Mouse (Mus musculus) cerebellum, adult 2 months (tissue): ENCODE measurements around the gene Ksr2. TPM values are rescaled to one million over a fixed set of nuclear protein-coding genes. Genes with fewer than 3 reads are reported as not detected.

Experiments
- DNase-seq, 2 experiments: peaks; one replicate each; pipeline ENCODE4 v3.0.0; 2021
- H3K27ac ChIP-seq: fragments of 200-500 bp; 2 replicates; pipeline ENCODE4 v1.5.1; 2012; ENCODE audit warnings: low read length, control low read depth, inconsistent platforms; ENCODE audit not compliant: insufficient read depth
- H3K27me3 ChIP-seq: fragments of 200-500 bp; 2 replicates; pipeline ENCODE4 v1.6.1; 2012; ENCODE audit warnings: inconsistent platforms, mild to moderate bottlenecking, low read length, moderate library complexity; ENCODE audit not compliant: control insufficient read depth, insufficient read depth
- H3K4me1 ChIP-seq: fragments of 200-500 bp; 2 replicates; pipeline ENCODE4 v1.6.1; 2011; ENCODE audit warnings: low read length; ENCODE audit not compliant: control insufficient read depth, insufficient read depth
- H3K4me3 ChIP-seq: fragments of 200-500 bp; replicated peaks from 2 replicates; pipeline ENCODE3; 2011; ENCODE audit warnings: mild to moderate bottlenecking, low read depth, low read length, control low read depth; ENCODE audit not compliant: insufficient read depth
- CTCF ChIP-seq: fragments of 200-500 bp; IDR thresholded peaks from 2 replicates; pipeline ENCODE4 v1.5.1; 2011; ENCODE audit warnings: low read depth, mild to moderate bottlenecking, control low read depth, low read length, moderate library complexity, borderline replicate concordance; ENCODE audit not compliant: insufficient read depth
- POLR2A ChIP-seq: fragments of 200-500 bp; IDR thresholded peaks from 2 replicates; pipeline ENCODE4 v1.6.1; 2011; ENCODE audit warnings: low read length, control low read depth, borderline replicate concordance; ENCODE audit not compliant: insufficient read depth
- WGBS: fragments of 180-500 bp; shearing (Covaris S2); methylation state at CpG from one replicate; pipeline ENCODE4 v1.1.7; 2018; 5-methylcytosine and 5-hydroxymethylcytosine counted together
- polyA plus RNA-seq: library from polyadenylated mRNA; depleted of rRNA; stranded (reverse); fragments of >200 nt; gene quantifications from 2 replicates; pipeline ENCODE4 v1.2.3, GENCODE M21; 2012

The Ksr2 gene
- polyA plus RNA-seq, 1 experiment: 12.1 TPM

DNA sequence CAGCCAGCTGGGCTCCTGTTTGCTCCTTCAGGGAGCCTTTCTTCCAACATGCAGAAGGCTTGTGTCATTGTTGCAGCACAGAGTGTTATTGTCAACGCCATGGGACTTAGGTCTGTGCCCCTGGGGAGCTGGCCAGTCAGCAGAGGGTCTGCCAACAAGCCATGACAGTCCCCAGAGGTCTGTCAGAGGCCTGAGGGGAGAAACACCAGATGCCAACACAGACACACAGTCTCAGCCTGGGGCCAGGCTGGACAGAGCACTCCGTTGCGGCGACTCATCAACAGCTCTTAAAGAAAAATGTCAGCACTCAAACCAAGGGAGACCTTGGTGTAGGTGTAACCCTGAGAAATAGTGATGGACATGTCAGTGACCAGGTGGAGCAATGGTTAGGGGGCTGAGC is 255.5 kb downstream of the Ksr2 start:
- H3K4me1 ChIP-seq: peaks cover 17% of the 10 kb centered on the region
- 48% methylated on average over 4 of the region's 4 CpGs for WGBS
- no peaks in the 10 kb centered on the region for H3K27me3 ChIP-seq
- H3K27ac ChIP-seq: no peak overlapping the region
- TF ChIP-seq CTCF (no peak), POLR2A (no peak)
- no peak for DNase-seq
- H3K4me3 ChIP-seq: no peak overlapping the region

DNA sequence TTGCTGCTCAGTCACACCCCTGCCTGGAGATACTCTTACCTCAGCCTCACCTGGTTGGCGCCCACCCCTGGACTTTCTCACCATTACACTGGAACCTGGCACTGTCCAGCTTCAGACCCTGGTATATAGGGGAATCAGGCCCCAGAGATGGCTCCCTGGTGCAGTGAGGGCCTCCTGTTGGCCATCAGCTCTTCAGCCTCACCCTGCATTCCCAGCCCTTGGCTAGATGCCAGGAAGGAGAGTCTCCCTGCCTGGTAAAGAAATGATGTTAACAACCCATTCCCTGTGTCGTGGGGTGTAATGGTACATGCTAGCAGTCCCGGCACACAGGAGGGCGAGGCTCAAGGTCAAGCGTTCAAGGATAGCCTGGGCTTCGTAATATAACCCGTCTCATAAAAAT is 256.0 kb downstream of the Ksr2 start:
- Histone ChIP-seq H3K4me3 (no peak overlapping the region), H3K27me3 (no peaks in the 10 kb centered on the region), H3K4me1 (peaks cover 17% of the 10 kb centered on the region), H3K27ac (no peak overlapping the region)
- TF ChIP-seq CTCF: no peak
- TF ChIP-seq POLR2A: no peak
- WGBS: 79% methylated on average over 7 of the region's 7 CpGs
- no peak for DNase-seq

DNA sequence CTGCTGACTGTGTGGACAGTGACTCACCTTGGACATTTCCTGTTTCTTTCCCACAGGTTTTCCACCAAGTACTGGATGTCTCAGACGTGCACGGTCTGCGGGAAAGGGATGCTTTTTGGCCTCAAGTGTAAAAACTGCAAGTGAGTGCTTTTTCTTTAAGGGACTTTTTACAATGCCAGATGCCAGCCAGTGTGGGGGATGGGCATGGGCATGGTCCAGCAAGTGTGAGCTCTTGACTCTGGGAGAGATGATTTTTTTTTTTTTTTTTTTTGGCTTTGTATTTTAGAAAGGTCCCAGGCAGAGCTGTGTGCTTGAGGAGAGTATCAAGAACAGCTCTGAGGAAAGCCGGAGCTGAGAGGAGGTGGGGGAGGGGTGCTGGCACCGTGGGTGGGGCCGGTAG is 257.6 kb downstream of the Ksr2 start:
- Histone ChIP-seq H3K27ac (no peak overlapping the region), H3K4me3 (no peak overlapping the region), H3K4me1 (peaks cover 17% of the 10 kb centered on the region), H3K27me3 (no peaks in the 10 kb centered on the region)
- TF ChIP-seq CTCF: no peak
- no peak for TF ChIP-seq POLR2A
- no peak for DNase-seq
- 44% methylated on average over 6 of the region's 6 CpGs for WGBS

DNA sequence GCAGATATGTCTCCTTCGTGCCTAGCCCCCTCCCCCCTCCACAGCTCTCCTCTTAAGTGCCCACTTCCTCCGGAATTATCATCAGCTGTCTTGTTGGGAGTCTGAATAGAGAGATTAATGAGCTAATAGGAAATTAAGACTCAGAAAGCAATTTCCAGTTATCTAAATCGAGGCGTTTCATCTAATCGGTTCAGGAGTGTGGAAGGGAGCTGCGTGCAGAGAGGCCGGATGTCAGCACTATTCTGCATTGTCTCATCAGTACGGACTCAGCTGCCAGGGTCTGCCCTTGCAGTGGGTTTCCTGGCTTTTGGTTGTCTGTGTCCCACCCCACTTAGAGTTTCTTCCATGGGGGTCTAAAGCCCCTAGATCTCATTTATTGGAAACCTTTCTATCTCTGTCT is 262.0 kb downstream of the Ksr2 start:
- H3K4me1 ChIP-seq: no peaks in the 10 kb centered on the region
- no peak overlapping the region for H3K27ac ChIP-seq
- no peaks in the 10 kb centered on the region for H3K27me3 ChIP-seq
- no peak overlapping the region for H3K4me3 ChIP-seq
- TF ChIP-seq POLR2A (no peak), CTCF (no peak)
- no peak for DNase-seq
- WGBS: 89% methylated on average over 8 of the region's 8 CpGs

DNA sequence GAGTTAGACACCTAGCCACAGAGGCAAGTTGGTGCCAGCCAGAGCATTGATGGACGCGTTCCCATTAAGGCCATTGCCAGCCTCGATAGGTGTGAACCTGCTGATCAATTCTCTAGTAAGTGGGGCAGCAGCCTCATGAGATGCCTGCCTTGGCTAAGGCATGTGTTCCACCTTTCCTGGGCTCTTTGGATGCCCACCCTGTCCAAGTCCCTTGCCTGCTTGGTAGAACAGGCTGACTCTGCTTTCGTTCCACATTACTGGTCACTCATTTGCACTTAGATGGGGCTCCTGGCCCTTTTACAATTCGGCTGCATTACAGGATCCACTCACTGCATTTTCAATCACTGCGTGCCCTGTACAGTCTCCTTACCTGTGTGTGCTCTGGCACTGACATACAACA is 263.4 kb downstream of the Ksr2 start:
- TF ChIP-seq POLR2A (no peak), CTCF (no peak)
- H3K4me1 ChIP-seq: no peaks in the 10 kb centered on the region
- H3K27me3 ChIP-seq: no peaks in the 10 kb centered on the region
- H3K27ac ChIP-seq: no peak overlapping the region
- no peak overlapping the region for H3K4me3 ChIP-seq
- DNase-seq: no peak
- 90% methylated on average over 6 of the region's 6 CpGs for WGBS

DNA sequence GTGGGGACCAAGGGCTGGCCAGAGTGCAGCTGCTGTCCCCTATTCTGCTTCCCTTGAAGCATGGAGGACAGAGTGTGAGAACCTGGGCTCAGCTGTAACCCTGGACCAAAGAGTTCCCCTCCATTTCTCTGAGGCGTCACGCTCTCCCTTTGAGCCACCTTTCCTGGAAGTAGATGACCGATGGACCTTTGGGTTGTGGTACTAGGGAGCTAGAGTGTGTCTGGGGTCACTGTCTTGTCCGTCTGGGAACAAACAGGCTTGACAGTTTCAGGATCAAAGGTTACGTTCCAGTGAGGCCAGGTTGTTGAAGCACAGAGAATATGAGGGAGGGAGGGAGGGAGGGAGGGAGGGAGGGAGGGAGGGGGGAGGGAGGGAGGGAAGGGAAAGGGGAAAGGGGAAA is 264.6 kb downstream of the Ksr2 start:
- Histone ChIP-seq H3K4me3 (no peak overlapping the region), H3K4me1 (no peaks in the 10 kb centered on the region), H3K27ac (no peak overlapping the region), H3K27me3 (no peaks in the 10 kb centered on the region)
- TF ChIP-seq POLR2A: no peak
- no peak for TF ChIP-seq CTCF
- WGBS: 77% methylated on average over 5 of the region's 5 CpGs
- no peak for DNase-seq

DNA sequence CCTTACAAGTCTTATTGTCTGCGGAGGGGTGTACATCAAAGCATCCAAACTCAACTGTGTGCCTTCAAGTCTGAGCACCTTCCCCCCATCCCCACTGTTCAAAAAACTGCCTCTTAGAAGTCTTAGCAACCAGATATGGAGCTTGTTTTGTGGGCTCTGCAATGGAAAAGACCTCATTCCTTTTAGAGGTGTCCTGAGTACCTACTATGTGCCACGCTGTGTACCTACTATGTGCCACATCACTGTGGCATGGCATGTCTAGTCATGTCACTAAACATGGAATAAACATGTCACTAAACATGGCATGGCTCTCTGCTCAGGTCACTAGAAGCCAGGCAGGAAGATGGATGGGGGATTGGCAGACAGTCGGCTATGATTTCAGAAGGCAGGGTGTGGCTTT is 268.4 kb downstream of the Ksr2 start:
- Histone ChIP-seq H3K4me3 (no peak overlapping the region), H3K27ac (no peak overlapping the region), H3K4me1 (no peaks in the 10 kb centered on the region), H3K27me3 (no peaks in the 10 kb centered on the region)
- DNase-seq: no peak
- TF ChIP-seq POLR2A (no peak), CTCF (no peak)
- 94% methylated on average over 3 of the region's 3 CpGs for WGBS

DNA sequence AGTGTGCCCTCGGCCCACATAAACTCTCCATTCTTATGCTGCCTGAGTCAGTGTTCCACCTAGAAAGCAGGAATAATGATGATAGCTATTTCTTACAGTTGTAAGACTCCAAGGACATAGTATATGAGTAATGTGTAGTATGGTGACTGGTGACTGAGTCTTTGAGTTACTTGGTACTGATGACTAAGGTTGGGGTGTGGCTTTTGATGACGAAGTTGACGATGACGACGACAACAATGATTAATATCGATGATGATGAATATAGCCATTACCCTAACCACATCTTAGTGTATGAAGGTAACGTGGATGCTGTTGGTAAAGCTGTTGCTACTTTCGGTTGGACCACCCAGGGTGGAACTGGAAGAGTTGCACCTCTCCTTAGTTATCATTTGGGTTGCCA is 270.7 kb downstream of the Ksr2 start:
- DNase-seq: no peak
- Histone ChIP-seq H3K4me3 (no peak overlapping the region), H3K4me1 (no peaks in the 10 kb centered on the region), H3K27me3 (no peaks in the 10 kb centered on the region), H3K27ac (no peak overlapping the region)
- 95% methylated on average over 8 of the region's 8 CpGs for WGBS
- no peak for TF ChIP-seq CTCF
- TF ChIP-seq POLR2A: no peak
